Mouse (Mus musculus): Measurements from ENCODE around the gene Pik3r5. TPM values are rescaled to one million over a fixed set of nuclear protein-coding genes. Genes with fewer than 3 reads are reported as not detected.

Gene Pik3r5
- total and polyA plus RNA-seq, 2 experiments from 2014 or later: 0.65 to 1.4 TPM

- Histone ChIP-seq H3K27ac (no peak overlapping the region), H3K9me3 (ENCODE audit: low read length) (no peaks in the 10 kb centered on the region), H3K36me3 (ENCODE audit: insufficient read depth, low read length) (no peaks in the 10 kb centered on the region), H3K4me3 (ENCODE audit: low read length) (no peak overlapping the region), H3K27me3 (ENCODE audit: insufficient read depth, low read length) (no peaks in the 10 kb centered on the region), H3K4me1 (ENCODE audit: insufficient read depth, low read length) (peaks cover 6% of the 10 kb centered on the region; the same call in 1 of the 2 replicates), H3K4me2 (ENCODE audit: low read depth, low read length) (no peak overlapping the region), H3K9ac (replicated peaks; ENCODE audit: low read length) (no peak overlapping the region)
- no peak for TF ChIP-seq CTCF (IDR thresholded peaks at IDR 0.05; ENCODE audit: low read depth)
- WGBS: 76% methylated on average over 6 of the region's 6 CpGs
- ATAC-seq (no peak), DNase-seq (ENCODE audit: low spot score) (no peak)
These were observed 21.4 kb downstream of the Pik3r5 start for GRCm38 (mm10) chr11:68453301-68453700.

GRCm38 (mm10) chr11:68458086-68458485 is 26.2 kb downstream of the Pik3r5 start:
- no peak overlapping the region for H3K4me2 ChIP-seq (ENCODE audit: low read depth, low read length)
- no peaks in the 10 kb centered on the region for H3K4me1 ChIP-seq (ENCODE audit: insufficient read depth, low read length)
- no peaks in the 10 kb centered on the region for H3K9me3 ChIP-seq (ENCODE audit: low read length)
- WGBS: 52% methylated on average over 8 of the region's 8 CpGs
- no peaks in the 10 kb centered on the region for H3K27me3 ChIP-seq (ENCODE audit: insufficient read depth, low read length)
- ATAC-seq (no peak), DNase-seq (ENCODE audit: low spot score) (no peak)
- no peak overlapping the region for H3K27ac ChIP-seq
- no peak overlapping the region for H3K9ac ChIP-seq (replicated peaks; ENCODE audit: low read length)
- H3K4me3 ChIP-seq (ENCODE audit: low read length): no peak overlapping the region
- H3K36me3 ChIP-seq (ENCODE audit: insufficient read depth, low read length): no peaks in the 10 kb centered on the region
- no peak for TF ChIP-seq CTCF (IDR thresholded peaks at IDR 0.05; ENCODE audit: low read depth)

- Histone ChIP-seq H3K36me3 (ENCODE audit: insufficient read depth, low read length) (no peaks in the 10 kb centered on the region), H3K27ac (no peak overlapping the region), H3K9me3 (ENCODE audit: low read length) (no peaks in the 10 kb centered on the region), H3K4me3 (ENCODE audit: low read length) (no peak overlapping the region), H3K4me2 (ENCODE audit: low read depth, low read length) (no peak overlapping the region), H3K4me1 (ENCODE audit: insufficient read depth, low read length) (no peaks in the 10 kb centered on the region), H3K9ac (replicated peaks; ENCODE audit: low read length) (no peak overlapping the region), H3K27me3 (ENCODE audit: insufficient read depth, low read length) (no peaks in the 10 kb centered on the region)
- ATAC-seq: no peak
- no peak for DNase-seq (ENCODE audit: low spot score)
- 85% methylated on average over 5 of the region's 5 CpGs for WGBS
- no peak for TF ChIP-seq CTCF (IDR thresholded peaks at IDR 0.05; ENCODE audit: low read depth)
These were observed 27.1 kb downstream of the Pik3r5 start for GRCm38 (mm10) chr11:68459021-68459420.

GRCm38 (mm10) chr11:68459486-68459885 is 27.6 kb downstream of the Pik3r5 start:
- H3K9ac ChIP-seq (replicated peaks; ENCODE audit: low read length): no peak overlapping the region
- WGBS: 87% methylated on average over 5 of the region's 5 CpGs

GRCm38 (mm10) chr11:68462716-68463115 is 30.8 kb downstream of the Pik3r5 start:
- no peak for DNase-seq (ENCODE audit: low spot score)
- TF ChIP-seq CTCF (IDR thresholded peaks at IDR 0.05; ENCODE audit: low read depth): no peak
- no peak for ATAC-seq
- no peak overlapping the region for H3K27ac ChIP-seq
- H3K9me3 ChIP-seq (ENCODE audit: low read length): no peaks in the 10 kb centered on the region
- no peaks in the 10 kb centered on the region for H3K36me3 ChIP-seq (ENCODE audit: insufficient read depth, low read length)
- no peaks in the 10 kb centered on the region for H3K4me1 ChIP-seq (ENCODE audit: insufficient read depth, low read length)
- H3K27me3 ChIP-seq (ENCODE audit: insufficient read depth, low read length): no peaks in the 10 kb centered on the region
- no peak overlapping the region for H3K9ac ChIP-seq (replicated peaks; ENCODE audit: low read length)
- H3K4me3 ChIP-seq (ENCODE audit: low read length): no peak overlapping the region
- H3K4me2 ChIP-seq (ENCODE audit: low read depth, low read length): no peak overlapping the region
- WGBS: 85% methylated on average over 3 of the region's 3 CpGs

More at GRCm38 (mm10) chr11:68459486-68459885, 27.6 kb downstream of the Pik3r5 start:
- H3K9me3 ChIP-seq (ENCODE audit: low read length): no peaks in the 10 kb centered on the region
- no peak overlapping the region for H3K4me2 ChIP-seq (ENCODE audit: low read depth, low read length)
- ATAC-seq (no peak), DNase-seq (ENCODE audit: low spot score) (no peak)
- H3K36me3 ChIP-seq (ENCODE audit: insufficient read depth, low read length): no peaks in the 10 kb centered on the region
- TF ChIP-seq CTCF (IDR thresholded peaks at IDR 0.05; ENCODE audit: low read depth): no peak
- H3K4me1 ChIP-seq (ENCODE audit: insufficient read depth, low read length): no peaks in the 10 kb centered on the region
- H3K27ac ChIP-seq: no peak overlapping the region
- H3K27me3 ChIP-seq (ENCODE audit: insufficient read depth, low read length): no peaks in the 10 kb centered on the region
- no peak overlapping the region for H3K4me3 ChIP-seq (ENCODE audit: low read length)

GRCm38 (mm10) chr11:68464260-68464659 is 32.3 kb downstream of the Pik3r5 start:
- TF ChIP-seq CTCF (IDR thresholded peaks at IDR 0.05; ENCODE audit: low read depth): no peak
- ATAC-seq (no peak), DNase-seq (ENCODE audit: low spot score) (no peak)
- Histone ChIP-seq H3K9ac (replicated peaks; ENCODE audit: low read length) (no peak overlapping the region), H3K9me3 (ENCODE audit: low read length) (no peaks in the 10 kb centered on the region), H3K4me2 (ENCODE audit: low read depth, low read length) (no peak overlapping the region), H3K36me3 (ENCODE audit: insufficient read depth, low read length) (no peaks in the 10 kb centered on the region), H3K4me1 (ENCODE audit: insufficient read depth, low read length) (no peaks in the 10 kb centered on the region), H3K27ac (no peak overlapping the region), H3K27me3 (ENCODE audit: insufficient read depth, low read length) (no peaks in the 10 kb centered on the region), H3K4me3 (ENCODE audit: low read length) (no peak overlapping the region)
- WGBS: 79% methylated on average over 5 of the region's 5 CpGs

- H3K9me3 ChIP-seq (ENCODE audit: low read length): no peaks in the 10 kb centered on the region
- ATAC-seq: no peak
- H3K4me1 ChIP-seq (ENCODE audit: insufficient read depth, low read length): no peaks in the 10 kb centered on the region
- no peak for TF ChIP-seq CTCF (IDR thresholded peaks at IDR 0.05; ENCODE audit: low read depth)
- no peaks in the 10 kb centered on the region for H3K27me3 ChIP-seq (ENCODE audit: insufficient read depth, low read length)
- H3K4me3 ChIP-seq (ENCODE audit: low read length): no peak overlapping the region
- H3K27ac ChIP-seq: no peak overlapping the region
- no peaks in the 10 kb centered on the region for H3K36me3 ChIP-seq (ENCODE audit: insufficient read depth, low read length)
- H3K4me2 ChIP-seq (ENCODE audit: low read depth, low read length): no peak overlapping the region
- 66% methylated on average over 2 of the region's 2 CpGs for WGBS
- DNase-seq (ENCODE audit: low spot score): no peak
- no peak overlapping the region for H3K9ac ChIP-seq (replicated peaks; ENCODE audit: low read length)
These were observed 33.2 kb downstream of the Pik3r5 start for GRCm38 (mm10) chr11:68465090-68465489.

Measured in hindbrain, postnatal 0 days (tissue).